Mouse (Mus musculus): Measurements from ENCODE around the gene Tmem63c.

GRCm38 (mm10) chr12:87070520-87070919, 49.4 kb downstream of the Tmem63c start:
- no peak for TF ChIP-seq GATA1 (IDR thresholded peaks at IDR 0.05; ENCODE audit: low read length)
- TF ChIP-seq TAL1 (IDR thresholded peaks at IDR 0.05; ENCODE audit: low read length), result no peak

Measured in erythroblast, embryonic 14.5 days (primary cell).